Mouse (Mus musculus): ENCODE results near the gene Fam178b.
"Not testable (repeated sequence)": the region's sequence is repeated elsewhere in the genome, so short reads cannot be mapped to it uniquely, and the experiment has no call there.

Fam178b gene

DNA sequence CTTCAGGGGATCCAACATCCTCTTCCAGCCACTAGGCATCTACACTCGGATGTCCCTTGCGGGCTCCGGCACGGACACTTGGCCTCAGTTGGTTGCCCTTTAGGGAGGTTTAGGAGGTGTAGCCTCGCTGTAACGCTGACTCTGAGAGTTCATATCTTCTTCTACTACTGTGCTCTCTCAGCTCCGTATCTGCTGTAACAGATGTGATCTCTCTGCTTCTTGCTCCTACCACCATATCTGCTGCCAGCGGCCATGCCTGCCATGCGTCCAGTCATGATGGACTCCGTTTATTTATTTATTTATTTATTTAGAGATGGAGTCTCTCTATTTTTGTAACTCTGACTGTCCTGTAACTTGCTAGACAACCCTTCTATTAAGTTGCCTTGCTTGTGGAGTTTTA lies 11.7 kb downstream of the Fam178b start:
- DNase-seq = no peak

- DNase-seq = no peak
Observed at GRCm38 (mm10) chr1:36670256-36670655, 12.7 kb downstream of the Fam178b start.

GRCm38 (mm10) chr1:36668007-36668406 lies 15.0 kb downstream of the Fam178b start:
- DNase-seq = not testable (repeated sequence)

DNA sequence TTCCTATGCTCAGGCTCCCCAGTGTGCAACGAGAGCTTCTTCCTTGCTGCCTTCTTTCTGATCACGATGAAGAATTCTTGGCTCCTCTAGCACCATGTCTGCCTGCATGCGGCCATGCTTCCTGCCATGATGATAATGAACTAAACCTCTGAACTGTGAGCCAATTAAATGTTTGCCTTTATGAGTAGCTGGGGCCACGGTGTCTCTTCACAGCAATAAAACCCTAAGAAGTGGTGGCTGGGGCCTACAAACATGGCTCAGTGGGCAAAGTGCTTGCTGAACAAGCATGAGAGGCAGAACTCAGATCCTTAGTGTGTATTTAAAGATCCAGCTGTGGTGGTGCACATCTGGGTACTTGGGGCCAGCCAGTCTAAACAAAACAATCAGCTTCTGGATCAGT lies 17.0 kb downstream of the Fam178b start:
- no peak for DNase-seq

DNA sequence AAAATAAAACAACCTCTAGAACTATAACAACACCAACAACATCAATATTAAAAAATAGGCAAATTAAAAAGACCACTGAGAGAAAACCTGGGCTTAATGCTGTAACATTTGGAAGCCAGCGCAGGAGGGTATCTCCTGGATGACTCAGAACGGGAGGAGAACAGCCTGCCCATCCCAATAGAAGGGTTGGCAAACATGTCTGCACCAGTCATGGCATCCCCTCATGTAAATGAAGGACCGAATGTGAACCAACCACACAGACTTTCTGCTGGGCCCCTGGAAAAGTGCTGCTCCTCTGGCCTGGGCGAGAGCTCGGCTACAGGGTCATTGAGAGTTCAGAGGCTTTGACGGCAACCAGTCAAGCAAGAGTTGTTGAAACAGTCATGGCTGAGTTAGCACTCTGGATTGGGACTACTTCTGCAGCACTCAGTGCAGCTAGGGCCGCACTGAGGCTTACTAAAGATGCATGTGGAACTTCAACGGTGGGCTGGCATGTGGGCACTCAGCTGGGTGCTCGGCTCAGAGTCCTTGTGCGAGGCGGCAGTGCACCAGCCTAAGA lies 17.7 kb downstream of the Fam178b start:
- no peak for DNase-seq

DNA sequence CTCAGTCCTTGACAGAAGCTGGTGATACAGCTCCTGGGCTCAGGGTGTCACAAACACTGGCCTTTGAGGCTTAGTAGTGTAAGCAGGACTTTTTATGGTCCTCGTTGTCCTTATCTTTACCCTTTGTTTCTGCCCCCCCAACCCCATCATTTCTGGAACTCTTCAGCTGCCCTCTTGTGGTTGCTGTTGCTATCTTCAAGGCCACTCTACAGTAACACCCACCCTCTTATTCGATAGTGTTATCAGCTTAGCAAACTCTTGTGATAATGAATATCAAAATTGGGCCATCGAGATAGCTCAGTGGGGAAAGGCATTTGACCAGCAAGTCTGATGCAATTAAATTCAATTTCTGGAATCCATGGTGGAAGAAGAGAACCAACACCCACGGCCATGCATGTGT lies 18.5 kb downstream of the Fam178b start:
- peak in 1 of 2 experiments; percentile 43 for DNase-seq

- no peak for DNase-seq
Observed at GRCm38 (mm10) chr1:36658621-36659399, 24.2 kb downstream of the Fam178b start.

DNA sequence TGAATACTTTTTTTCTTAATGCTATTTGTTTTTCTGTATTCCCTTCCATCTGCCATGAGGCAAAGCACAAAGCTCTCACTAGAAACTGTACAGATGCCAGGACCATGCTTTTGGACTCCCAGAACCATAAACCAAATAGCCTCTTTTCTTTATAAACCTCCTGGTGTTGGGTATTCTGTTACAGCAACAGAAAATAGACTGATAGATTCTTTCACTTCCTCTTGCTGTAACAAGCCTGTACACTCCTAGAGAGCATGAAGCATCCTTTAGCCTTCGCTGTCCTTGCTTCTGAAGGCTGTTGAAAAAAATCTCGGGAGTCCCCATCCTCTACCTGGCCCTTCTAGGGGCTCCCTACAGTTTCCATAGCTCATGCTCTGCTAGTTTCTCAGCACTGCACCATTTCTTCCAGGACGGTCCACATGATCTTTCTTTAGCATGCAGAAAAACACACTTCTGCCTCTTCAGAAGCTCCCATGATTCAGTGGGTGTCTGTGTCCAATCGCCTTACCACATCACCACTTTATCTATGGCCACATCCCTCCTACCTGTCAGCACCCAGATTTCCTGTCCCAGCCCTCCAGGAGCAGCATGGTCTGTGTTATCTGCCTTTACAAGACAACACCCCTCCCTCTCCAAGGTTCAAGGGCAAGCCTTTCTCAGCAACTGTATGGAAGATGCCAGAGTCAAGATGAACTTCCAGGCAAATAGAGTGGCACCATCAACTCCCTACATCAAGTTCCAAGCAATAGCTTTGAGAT lies 25.1 kb downstream of the Fam178b start:
- DNase-seq = no peak

- DNase-seq = no peak
Observed at GRCm38 (mm10) chr1:36656233-36656632, 26.8 kb downstream of the Fam178b start.

DNA sequence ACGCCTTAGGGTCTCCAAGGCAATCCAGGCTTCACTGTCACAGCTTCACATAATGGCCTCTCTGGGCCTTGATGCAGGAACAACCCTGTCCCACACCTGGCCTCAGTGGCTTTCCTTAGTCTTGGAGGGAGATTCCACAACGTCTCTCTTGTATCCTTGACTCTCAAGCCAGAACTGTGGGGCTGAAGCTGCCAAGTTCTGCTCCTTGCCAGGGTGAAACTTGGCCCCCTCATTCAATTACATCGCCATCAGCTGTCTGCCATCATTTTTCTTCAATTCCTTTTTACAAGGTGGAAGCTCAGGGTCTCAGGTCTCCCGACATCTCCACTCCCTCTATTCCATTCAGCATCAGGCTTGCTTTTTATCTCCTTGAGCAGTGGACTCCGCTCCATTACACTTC lies 27.9 kb downstream of the Fam178b start:
- no peak for DNase-seq

- no peak for DNase-seq
Observed at GRCm38 (mm10) chr1:36647631-36648030, 35.4 kb downstream of the Fam178b start.

- no peak for DNase-seq
Observed at GRCm38 (mm10) chr1:36646285-36646684, 36.7 kb downstream of the Fam178b start.

- DNase-seq = no peak
Observed at GRCm38 (mm10) chr1:36644615-36645007, 38.4 kb downstream of the Fam178b start.

DNA sequence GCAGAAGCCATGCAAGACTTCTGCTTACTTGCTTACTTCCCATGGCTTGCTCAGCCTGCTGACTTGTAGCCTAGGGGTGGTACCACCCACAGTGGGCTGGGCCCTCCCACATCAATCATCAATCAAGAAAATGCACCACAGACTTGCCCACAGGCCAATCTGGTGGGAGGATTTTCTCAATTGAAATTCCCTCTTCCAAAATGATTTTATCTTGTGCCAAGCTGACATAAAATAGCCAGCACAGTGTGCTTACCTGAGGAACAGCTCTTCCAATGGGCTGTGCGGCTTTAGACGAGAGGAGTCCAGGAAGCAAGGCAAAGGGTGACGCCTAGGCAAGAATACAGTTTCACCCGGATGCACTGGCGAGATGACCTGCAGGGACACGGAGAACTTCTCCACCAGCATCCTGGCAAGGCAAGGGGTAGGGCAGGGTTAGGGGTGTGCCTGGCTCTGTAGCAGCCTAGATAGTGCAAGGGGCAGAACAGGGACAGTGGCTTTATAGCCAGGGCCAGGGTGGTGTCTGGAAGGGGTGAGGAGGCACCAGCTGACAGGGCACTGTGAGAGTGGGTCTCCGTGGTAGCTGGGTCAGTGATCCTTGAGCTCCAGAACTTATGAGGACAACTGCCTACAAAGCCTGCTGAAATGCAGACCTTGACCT lies 38.9 kb downstream of the Fam178b start:
- DNase-seq = no peak

DNA sequence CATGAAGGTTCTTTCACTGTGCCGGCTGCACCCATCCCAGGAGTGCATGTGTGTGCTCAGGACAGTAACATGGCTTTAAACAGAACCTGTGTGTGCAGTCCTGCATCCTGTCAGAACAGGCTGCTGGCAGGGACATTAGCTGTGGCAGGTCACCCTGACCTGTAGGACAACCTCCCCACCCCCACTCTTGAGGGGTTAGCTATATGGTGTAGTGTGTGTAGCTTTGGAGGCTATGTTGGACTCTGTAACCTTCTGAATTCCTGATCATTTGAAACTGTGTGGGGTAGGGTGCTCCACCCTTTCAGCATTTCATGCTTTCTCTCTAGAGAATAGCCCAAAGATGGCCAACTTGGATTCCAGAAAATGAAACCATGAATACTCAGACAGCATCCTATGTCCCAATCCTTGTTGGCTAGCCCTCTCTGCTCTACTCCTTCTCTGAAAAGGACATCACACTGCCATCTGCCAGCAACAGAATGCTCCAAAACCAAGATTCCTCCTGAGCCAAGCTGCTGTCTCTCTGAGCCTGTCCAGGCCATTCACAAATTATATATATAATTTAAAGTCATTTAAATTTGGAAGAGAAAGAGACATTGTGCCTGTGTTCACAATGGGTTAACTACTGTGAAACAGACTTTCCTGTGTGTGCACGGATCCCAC lies 47.0 kb downstream of the Fam178b start:
- no peak for DNase-seq

- peak; percentile 77 to 78 for DNase-seq
Observed at GRCm38 (mm10) chr1:36634940-36635339, 48.0 kb downstream of the Fam178b start.

DNA sequence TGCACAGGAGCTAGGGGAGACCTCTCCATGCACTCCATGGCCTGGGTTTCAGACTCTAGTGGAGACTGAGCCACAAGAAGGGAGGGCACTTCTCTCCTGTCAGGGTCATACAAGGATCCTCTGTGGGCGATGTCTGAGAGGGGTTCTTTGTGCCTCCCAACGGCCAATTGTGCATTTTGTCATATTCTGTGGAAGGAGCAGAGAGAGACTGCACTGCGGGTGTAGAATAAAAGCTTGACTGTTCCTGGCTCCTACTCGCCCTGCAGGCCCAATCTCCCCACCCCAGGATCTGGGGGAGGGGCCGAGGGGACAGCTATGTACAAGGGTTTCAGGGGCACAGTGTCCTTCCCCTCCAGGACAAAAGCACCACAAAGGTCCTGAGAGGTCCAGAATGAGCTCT lies 49.1 kb downstream of the Fam178b start:
- DNase-seq = no peak

DNA sequence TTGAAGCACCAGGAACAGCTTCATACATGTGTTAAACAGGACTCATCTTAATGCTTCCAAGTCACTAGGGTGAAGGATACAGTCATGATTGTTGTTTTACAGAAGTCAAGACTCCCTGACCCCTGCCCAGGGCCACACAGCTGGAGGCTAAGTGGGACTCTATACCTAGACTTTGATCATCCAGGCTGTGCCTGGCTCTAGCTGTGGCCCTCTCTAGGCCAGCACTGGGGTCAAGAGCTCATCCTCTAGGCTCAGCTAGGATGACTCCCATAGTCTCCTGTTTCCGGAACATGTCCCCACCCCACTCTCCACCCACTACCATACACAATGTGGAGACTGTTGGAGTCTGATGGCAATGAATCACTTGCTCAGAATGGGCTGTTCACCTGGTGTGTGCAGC lies 50.1 kb downstream of the Fam178b start:
- DNase-seq = no peak

GRCm38 (mm10) chr1:36632090-36632489 lies 50.9 kb downstream of the Fam178b start:
- DNase-seq = no peak

DNA sequence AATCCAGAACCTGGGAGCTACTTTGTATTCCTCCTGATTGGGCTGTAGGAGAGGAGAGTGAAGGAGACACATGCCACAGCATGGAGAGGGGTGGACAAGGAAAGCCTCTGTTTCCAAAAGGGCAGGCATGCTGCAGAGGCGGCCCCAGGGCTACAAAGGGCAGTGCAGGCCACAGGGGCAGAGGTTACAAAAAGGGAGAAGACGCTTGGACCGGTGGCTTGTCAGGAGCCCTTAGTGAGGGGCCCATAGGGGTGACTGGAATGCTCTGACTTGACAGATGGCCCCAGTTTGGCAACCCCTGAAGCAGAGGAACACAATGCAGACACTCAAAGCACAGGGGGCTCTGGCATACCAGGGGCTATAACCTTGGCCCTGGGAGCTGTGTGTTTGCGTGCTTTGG lies 51.6 kb downstream of the Fam178b start:
- DNase-seq = no peak

GRCm38 (mm10) chr1:36630053-36630739 lies 52.8 kb downstream of the Fam178b start:
- no peak for DNase-seq

GRCm38 (mm10) chr1:36628585-36628984 lies 54.4 kb downstream of the Fam178b start:
- DNase-seq = peak; percentile 27 to 51

All from lung, postnatal 4 days (tissue).